7 mouse cellular contexts compared by ENCODE assay signal in genomic region chr4:127235742-127236487, GRCm38 (mm10). TPM values are rescaled to one million over a fixed set of nuclear protein-coding genes. Genes with fewer than 3 reads are reported as not detected.
DNase-seq lines count a peak whose midpoint lies in the region; ATAC-seq lines count a peak whose summit lies in the region.

No protein-coding gene starts in this region.

- no peaks in the 10 kb centered on the region for H3K9me3 ChIP-seq in limb, embryonic 11.5 days (ENCODE audit: control insufficient read depth, low read length)
- H3K9me3 ChIP-seq in midbrain, embryonic 13.5 days: no peaks in the 10 kb centered on the region

- under 1% methylated on average over 67 of the region's 67 CpGs for WGBS in limb, embryonic 11.5 days
- under 1% methylated on average over 63 of the region's 67 CpGs for WGBS in midbrain, embryonic 13.5 days

- H3K36me3 ChIP-seq in limb, embryonic 11.5 days (ENCODE audit: control insufficient read depth, insufficient read depth, low read length): no peaks in the 10 kb centered on the region
- no peaks in the 10 kb centered on the region for H3K36me3 ChIP-seq in midbrain, embryonic 13.5 days

- H3K4me3 ChIP-seq in limb, embryonic 11.5 days (ENCODE audit: low read depth, low read length): peak overlapping the region; percentile 43
- peak overlapping the region; percentile 56 for H3K4me3 ChIP-seq in midbrain, embryonic 13.5 days (replicated peaks)

- no peak overlapping the region for H3K27ac ChIP-seq in limb, embryonic 11.5 days (replicated peaks; ENCODE audit: low read depth, low read length)
- peak overlapping the region; percentile 79 for H3K27ac ChIP-seq in midbrain, embryonic 13.5 days

- ATAC-seq in inflammation-experienced regulatory T-cells, adult 6 months: peak; percentile 83
- peak; percentile 72 for ATAC-seq in limb, embryonic 11.5 days (ENCODE audit: insufficient number of reproducible peaks, low FRiP score, low TSS enrichment, low read depth)
- ATAC-seq in midbrain, embryonic 13.5 days: peak; percentile 70

- peaks cover 5% of the 10 kb centered on the region; the same call in 1 of the 2 replicates for H3K4me1 ChIP-seq in limb, embryonic 11.5 days (ENCODE audit: control insufficient read depth, insufficient read depth, low read length)
- H3K4me1 ChIP-seq in midbrain, embryonic 13.5 days (replicated peaks): peaks cover 44% of the 10 kb centered on the region

- peak overlapping the region; percentile 63 for H3K9ac ChIP-seq in limb, embryonic 11.5 days (ENCODE audit: low read length)
- H3K9ac ChIP-seq in midbrain, embryonic 13.5 days (replicated peaks): peak overlapping the region; percentile 80

- 0 out of 2 replicates have a peak, but pooled peaks cover 3% of the 10 kb centered on the region for H3K27me3 ChIP-seq in limb, embryonic 11.5 days (ENCODE audit: control insufficient read depth, insufficient read depth, low read length)
- peaks cover 15% of the 10 kb centered on the region for H3K27me3 ChIP-seq in midbrain, embryonic 13.5 days

- DNase-seq in adrenal gland, adult 2 months: peak; percentile 87
- DNase-seq in cerebellum, postnatal 4 days (ENCODE audit: low spot score in 2 of 2): peak; percentile 77 to 94
- DNase-seq in gastrocnemius, postnatal 14 days: peak; percentile 87
- peak; percentile 98 for DNase-seq in limb, embryonic 11.5 days (ENCODE audit: low spot score)
- DNase-seq in spleen, adult 12 weeks (ENCODE audit: low spot score): peak; percentile 66

- H3K4me2 ChIP-seq in limb, embryonic 11.5 days (ENCODE audit: low read depth, severe bottlenecking): peak overlapping the region; percentile 89
- peak overlapping the region; percentile 96 for H3K4me2 ChIP-seq in midbrain, embryonic 13.5 days (replicated peaks)

- intact Hi-C loops in gastrocnemius, postnatal 14 days (cut with DNase I; ENCODE audit: low total_unique reads): loop anchor here (2.0 kb wide), 1 partner anchor 85 kb away; no protein-coding TSS in a partner anchor

RNA-seq across cellular contexts. Expression of gene Smim12, which starts 7.7 kb away (rescaled TPM):
- 10 to 100 TPM; 50.4 to 68.0 TPM for total RNA-seq in adrenal gland, adult 2 months (2021)
- 41.7 and 46.8 TPM in 2 replicates for polyA plus RNA-seq in adrenal gland, adult 2 months (2012; rRNA removed)
- 10 to 100 TPM; 28.9 to 29.1 TPM for total RNA-seq in gastrocnemius, postnatal 14 days (2021)
- polyA plus RNA-seq in inflammation-experienced regulatory T-cells, adult 6 months (2017; shearing (Covaris generic)): 10 to 100 TPM; 36.7 to 50.5 (median 49.6) TPM
- 61.5 and 65.9 TPM in 2 replicates for polyA plus RNA-seq in limb, embryonic 11.5 days (2014; fragmentation: Nextera tagmentation; extraction: Ambion mirVana)
- polyA plus RNA-seq in midbrain, embryonic 13.5 days (2015; fragmentation: Nextera tagmentation; extraction: Ambion mirVana): 45.1 and 48.0 TPM in 2 replicates
